Mouse (Mus musculus) embryonic facial prominence, embryonic 11.5 days (tissue): ENCODE data around the gene Map3k9. TPM values are rescaled to one million over a fixed set of nuclear protein-coding genes. Genes with fewer than 3 reads are reported as not detected.

Experiments used
- ATAC-seq: fragments of 200-750 bp; cut with Nextera tagmentation; replicated peaks from 2 replicates; pipeline ENCODE4 v1.8.0; 2017; ENCODE audit warnings: low read depth; ENCODE audit not compliant: insufficient number of reproducible peaks, low FRiP score, low TSS enrichment
- DNase-seq: peaks from one replicate; pipeline ENCODE4 v3.0.0-alpha.2; 2015; ENCODE audit warnings: low spot score
- H3K27ac ChIP-seq: fragments of 300-500 bp; sonication (generic); replicated peaks from 2 replicates; pipeline ENCODE4 v1.5.1; 2014; ENCODE audit warnings: mild to moderate bottlenecking, low read depth, low read length, control low read depth
- H3K27me3 ChIP-seq: fragments of 300-500 bp; sonication (generic); 2 replicates; pipeline ENCODE4 v1.6.1; 2014; ENCODE audit warnings: mild to moderate bottlenecking, low read length, moderate library complexity, mixed read lengths; ENCODE audit not compliant: control insufficient read depth, insufficient read depth
- H3K36me3 ChIP-seq: fragments of 300-500 bp; sonication (generic); replicated peaks from 2 replicates; pipeline ENCODE4 v1.6.1; 2014; ENCODE audit warnings: low read depth, mild to moderate bottlenecking, low read length, moderate library complexity, mixed read lengths; ENCODE audit not compliant: control insufficient read depth, insufficient read depth
- H3K4me1 ChIP-seq: fragments of 300-500 bp; sonication (generic); 2 replicates; pipeline ENCODE4 v1.6.1; 2014; ENCODE audit warnings: low read length, mixed read lengths; ENCODE audit not compliant: control insufficient read depth, insufficient read depth
- H3K4me2 ChIP-seq: fragments of 300-500 bp; sonication (generic); 2 replicates; pipeline ENCODE4 v1.6.1; 2014; ENCODE audit warnings: low read depth, mild to moderate bottlenecking, control low read depth, low read length, moderate library complexity
- H3K4me3 ChIP-seq: fragments of 300-500 bp; sonication (generic); 2 replicates; pipeline ENCODE4 v1.5.1; 2014; ENCODE audit warnings: low read depth, low read length, control low read depth
- H3K9ac ChIP-seq: fragments of 300-500 bp; sonication (generic); replicated peaks from 2 replicates; pipeline ENCODE4 v1.6.1; 2014; ENCODE audit warnings: mild to moderate bottlenecking, control low read depth, low read length
- H3K9me3 ChIP-seq: fragments of 300-500 bp; sonication (generic); replicated peaks from 2 replicates; pipeline ENCODE4 v1.6.1; 2016; ENCODE audit warnings: mild to moderate bottlenecking, low read length, inconsistent platforms, mixed read lengths; ENCODE audit not compliant: control insufficient read depth
- WGBS: fragments of 180-500 bp; shearing (Covaris S2); extraction: QIAGEN DNeasy Blood & Tissue Kit; methylation state at CpG from one replicate; pipeline ENCODE4 v1.1.7; 2014; 5-methylcytosine and 5-hydroxymethylcytosine counted together
- polyA plus RNA-seq: library from polyadenylated mRNA; unstranded; fragments of >200 nt; fragmentation: Nextera tagmentation; extraction: Ambion mirVana; gene quantifications from 2 replicates; pipeline ENCODE4 v1.2.1, GENCODE M21; 2014

Map3k9 gene
- polyA plus RNA-seq, 1 experiment from 2014 or later = 1.4 TPM

- no peak overlapping the region for H3K27ac ChIP-seq
- no peaks in the 10 kb centered on the region; the same call in none of the 2 replicates for H3K4me1 ChIP-seq
- ATAC-seq (no peak), DNase-seq (no peak)
- H3K27me3 ChIP-seq = peaks cover 17% of the 10 kb centered on the region
- H3K36me3 ChIP-seq = no peaks in the 10 kb centered on the region
- 88% methylated on average over 6 of the region's 6 CpGs for WGBS
- H3K4me3 ChIP-seq = no peak overlapping the region
- H3K9ac ChIP-seq = no peak overlapping the region
- no peaks in the 10 kb centered on the region for H3K9me3 ChIP-seq
- no peak overlapping the region for H3K4me2 ChIP-seq
These were observed 1.6 kb upstream of the Map3k9 start for GRCm38 (mm10) chr12:81782606-81783005.

- no peaks in the 10 kb centered on the region for H3K9me3 ChIP-seq
- H3K27me3 ChIP-seq = peaks cover 17% of the 10 kb centered on the region
- peak overlapping the region; percentile 63 for H3K4me3 ChIP-seq
- H3K4me1 ChIP-seq = no peaks in the 10 kb centered on the region; the same call in none of the 2 replicates
- no peak for DNase-seq
- H3K9ac ChIP-seq = peak overlapping the region; percentile 71
- peak overlapping the region; percentile 90 for H3K4me2 ChIP-seq
- peak; percentile 61 for ATAC-seq
- H3K27ac ChIP-seq = no peak overlapping the region
- under 1% methylated on average over 65 of the region's 91 CpGs for WGBS
- H3K36me3 ChIP-seq = no peaks in the 10 kb centered on the region
These were observed 493 bp downstream of the Map3k9 start for GRCm38 (mm10) chr12:81780271-81781093.

- Histone ChIP-seq H3K4me2 (peak overlapping the region; percentile 90), H3K9me3 (no peaks in the 10 kb centered on the region), H3K4me1 (no peaks in the 10 kb centered on the region; the same call in none of the 2 replicates), H3K4me3 (peak overlapping the region; percentile 63), H3K9ac (no peak overlapping the region), H3K27me3 (peaks cover 17% of the 10 kb centered on the region), H3K27ac (no peak overlapping the region), H3K36me3 (no peaks in the 10 kb centered on the region)
- ATAC-seq (no peak), DNase-seq (peak; percentile 50)
- WGBS = 8% methylated on average over 12 of the region's 12 CpGs
These were observed 1.1 kb downstream of the Map3k9 start for GRCm38 (mm10) chr12:81779831-81780230.

GRCm38 (mm10) chr12:81776191-81776590, 4.8 kb downstream of the Map3k9 start:
- Histone ChIP-seq H3K4me1 (no peaks in the 10 kb centered on the region; the same call in none of the 2 replicates), H3K4me3 (no peak overlapping the region), H3K36me3 (no peaks in the 10 kb centered on the region), H3K4me2 (no peak overlapping the region), H3K27me3 (peaks cover 17% of the 10 kb centered on the region), H3K9ac (no peak overlapping the region), H3K27ac (no peak overlapping the region), H3K9me3 (no peaks in the 10 kb centered on the region)
- WGBS = 52% methylated on average over 3 of the region's 3 CpGs
- peak; percentile 77 for DNase-seq
- no peak for ATAC-seq

- Histone ChIP-seq H3K27me3 (peaks cover 15% of the 10 kb centered on the region), H3K4me2 (no peak overlapping the region), H3K9me3 (no peaks in the 10 kb centered on the region), H3K9ac (no peak overlapping the region), H3K36me3 (no peaks in the 10 kb centered on the region), H3K4me1 (no peaks in the 10 kb centered on the region; the same call in none of the 2 replicates), H3K4me3 (no peak overlapping the region), H3K27ac (no peak overlapping the region)
- ATAC-seq = no peak
- 91% methylated on average over 2 of the region's 2 CpGs for WGBS
- DNase-seq = no peak
These were observed 5.3 kb downstream of the Map3k9 start for GRCm38 (mm10) chr12:81775641-81776040.

- 93% methylated on average over 4 of the region's 4 CpGs for WGBS
- DNase-seq = no peak
- H3K4me1 ChIP-seq = no peaks in the 10 kb centered on the region
- no peak overlapping the region for H3K4me2 ChIP-seq
- no peaks in the 10 kb centered on the region for H3K9me3 ChIP-seq
- H3K27ac ChIP-seq = no peak overlapping the region
- 0 out of 2 replicates have a peak, but pooled peaks cover 2% of the 10 kb centered on the region for H3K27me3 ChIP-seq
- H3K36me3 ChIP-seq = no peaks in the 10 kb centered on the region
- H3K9ac ChIP-seq = no peak overlapping the region
- H3K4me3 ChIP-seq = no peak overlapping the region
- no peak for ATAC-seq
These were observed 6.8 kb downstream of the Map3k9 start for GRCm38 (mm10) chr12:81774186-81774585.

- no peaks in the 10 kb centered on the region for H3K27me3 ChIP-seq
- ATAC-seq = no peak
- no peak overlapping the region for H3K4me2 ChIP-seq
- no peaks in the 10 kb centered on the region for H3K36me3 ChIP-seq
- WGBS = 90% methylated on average over 4 of the region's 4 CpGs
- H3K4me1 ChIP-seq = no peaks in the 10 kb centered on the region
- no peak for DNase-seq
- no peak overlapping the region for H3K27ac ChIP-seq
- H3K4me3 ChIP-seq = no peak overlapping the region
- H3K9me3 ChIP-seq = no peaks in the 10 kb centered on the region
- no peak overlapping the region for H3K9ac ChIP-seq
These were observed 11.5 kb downstream of the Map3k9 start for GRCm38 (mm10) chr12:81769458-81769857.

- no peak for DNase-seq
- no peak for ATAC-seq
These were observed 15.6 kb downstream of the Map3k9 start for GRCm38 (mm10) chr12:81765386-81765785.

More at GRCm38 (mm10) chr12:81765386-81765785, 15.6 kb downstream of the Map3k9 start:
- Histone ChIP-seq H3K36me3 (no peaks in the 10 kb centered on the region), H3K4me2 (no peak overlapping the region), H3K27me3 (no peaks in the 10 kb centered on the region), H3K4me3 (no peak overlapping the region), H3K9ac (no peak overlapping the region), H3K4me1 (no peaks in the 10 kb centered on the region), H3K27ac (no peak overlapping the region), H3K9me3 (no peaks in the 10 kb centered on the region)
- WGBS = 85% methylated on average over 6 of the region's 6 CpGs
